Mouse (Mus musculus): ENCODE data around the gene Mdk.

- no peak for TF ChIP-seq POU5F1 (IDR thresholded peaks at IDR 0.05; ENCODE audit: borderline replicate concordance, low read length)
- TF ChIP-seq CTCF (conservative IDR thresholded peaks at IDR 0.05; ENCODE audit: low read length), result no peak
These were observed at the start of gene Mdk for GRCm38 (mm10) chr2:91932160-91932711.

All from E14TG2a.4 (cell line).